Mouse (Mus musculus): Measurements from ENCODE around the gene Adgb.
"Not testable (repeated sequence)": the region's sequence is repeated elsewhere in the genome, so short reads cannot be mapped to it uniquely, and the experiment has no call there.

Gene Adgb

DNA sequence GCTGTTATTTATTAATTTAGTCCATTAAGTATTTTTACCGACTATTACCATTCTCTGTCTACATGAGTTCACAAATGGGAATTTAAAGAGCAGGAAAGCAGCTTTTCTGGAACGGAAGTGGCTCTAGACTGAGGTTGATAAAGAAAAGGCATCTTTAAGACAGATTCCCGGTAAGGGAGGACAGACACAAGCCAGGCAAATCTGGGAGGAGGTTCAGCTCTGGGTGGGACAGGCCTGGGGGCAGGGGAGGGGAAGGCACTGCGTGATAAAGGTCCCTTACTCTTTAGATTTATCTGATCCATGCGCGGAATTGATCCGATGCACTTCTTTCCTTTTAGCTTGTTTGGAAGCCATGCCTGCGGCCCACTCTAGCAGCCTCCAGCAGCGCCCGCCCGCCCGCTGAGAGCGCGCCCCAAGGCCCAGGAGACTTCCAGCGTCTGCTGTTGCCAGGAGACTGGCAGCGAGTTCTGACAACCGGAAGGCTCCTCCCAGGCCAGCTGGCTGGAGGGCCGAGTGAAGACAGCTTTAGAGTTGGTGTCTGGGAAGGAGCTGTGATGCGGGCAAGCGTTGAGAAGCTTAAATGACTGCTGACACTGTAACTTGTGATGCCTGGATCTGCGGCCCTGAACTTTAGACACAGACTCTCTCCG, at the start of gene Adgb:
TSS of gene Adgb (minus strand) at position 366 of the 650 bp plus-strand sequence.
- DNase-seq: peak; percentile 51

DNA sequence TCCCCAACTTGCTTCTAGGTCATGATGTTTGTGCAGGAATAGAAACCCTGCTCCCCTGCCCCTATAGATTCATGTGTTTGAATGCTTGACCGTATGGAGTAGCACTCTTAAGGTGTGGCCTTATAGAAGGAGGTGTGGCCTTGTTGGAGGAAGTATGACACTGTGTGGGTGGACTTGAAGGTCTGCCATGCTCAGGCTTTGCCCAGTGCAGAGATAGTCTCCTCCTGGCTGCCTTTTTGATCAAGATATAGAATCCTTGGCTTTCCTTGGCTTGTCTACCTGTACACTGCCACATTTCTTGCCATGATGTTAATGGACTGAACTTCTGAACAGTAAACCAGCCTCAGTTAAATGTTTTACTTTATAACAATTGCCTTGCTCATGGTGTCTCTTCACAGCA, 8.0 kb upstream of the Adgb start:
- DNase-seq: no peak

DNA sequence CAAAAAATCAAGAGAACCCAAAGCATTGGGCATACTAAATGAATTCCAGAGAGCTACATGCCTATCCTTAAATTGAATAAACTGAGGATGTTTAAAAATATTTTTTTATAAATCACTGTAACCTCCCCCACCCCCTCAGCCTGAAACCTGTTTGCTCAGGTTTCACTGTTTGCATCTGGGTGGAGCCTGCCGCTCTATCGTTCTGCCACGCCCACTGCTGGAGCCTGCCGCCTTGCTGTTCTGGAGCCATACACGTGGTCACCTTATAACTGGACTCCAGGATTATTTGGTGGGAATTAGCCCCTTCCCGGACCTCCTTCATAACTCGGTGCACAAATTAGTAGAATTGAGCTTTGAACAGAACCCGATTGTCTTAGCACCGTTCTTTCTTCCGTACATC, 5.3 kb upstream of the Adgb start:
- not testable (repeated sequence) for DNase-seq

DNA sequence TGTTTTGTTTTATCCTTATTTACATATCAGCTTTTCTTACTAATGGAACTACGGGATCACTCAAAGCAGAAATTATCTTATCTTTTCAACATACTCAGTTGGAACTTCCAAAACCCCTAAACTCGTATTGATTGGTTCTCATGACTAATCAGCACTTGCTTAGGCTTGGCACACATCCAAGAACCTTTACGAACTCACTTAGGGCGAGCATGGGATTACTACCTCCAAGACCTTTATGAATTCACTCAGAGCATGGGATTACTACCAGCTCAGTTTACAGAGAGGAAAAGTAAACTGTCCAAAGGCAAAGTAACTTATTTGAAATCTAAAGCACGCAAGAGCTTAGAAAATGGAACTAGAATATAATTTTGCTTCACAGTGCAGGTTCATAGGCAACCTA, 4.8 kb upstream of the Adgb start:
- no peak for DNase-seq

DNA sequence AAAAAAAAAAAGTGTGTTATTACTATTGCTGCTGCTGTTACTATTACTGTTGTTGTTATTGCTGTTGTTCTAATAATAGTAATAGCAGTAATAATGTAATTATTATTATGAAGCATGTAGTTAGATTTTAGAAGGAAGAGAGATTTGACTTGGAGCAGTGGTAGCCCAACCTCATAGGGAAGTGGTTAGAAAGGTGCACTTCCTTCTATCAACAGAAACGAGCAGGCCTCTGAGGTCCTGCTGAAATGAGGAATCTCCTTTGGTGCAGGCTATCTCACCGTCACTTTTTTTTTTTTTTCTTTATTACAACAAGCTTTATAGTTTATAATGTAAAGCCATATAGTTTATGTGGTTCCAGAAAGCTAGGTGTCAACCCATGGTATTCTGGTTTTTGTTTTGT, 4.4 kb upstream of the Adgb start:
- no peak for DNase-seq

DNA sequence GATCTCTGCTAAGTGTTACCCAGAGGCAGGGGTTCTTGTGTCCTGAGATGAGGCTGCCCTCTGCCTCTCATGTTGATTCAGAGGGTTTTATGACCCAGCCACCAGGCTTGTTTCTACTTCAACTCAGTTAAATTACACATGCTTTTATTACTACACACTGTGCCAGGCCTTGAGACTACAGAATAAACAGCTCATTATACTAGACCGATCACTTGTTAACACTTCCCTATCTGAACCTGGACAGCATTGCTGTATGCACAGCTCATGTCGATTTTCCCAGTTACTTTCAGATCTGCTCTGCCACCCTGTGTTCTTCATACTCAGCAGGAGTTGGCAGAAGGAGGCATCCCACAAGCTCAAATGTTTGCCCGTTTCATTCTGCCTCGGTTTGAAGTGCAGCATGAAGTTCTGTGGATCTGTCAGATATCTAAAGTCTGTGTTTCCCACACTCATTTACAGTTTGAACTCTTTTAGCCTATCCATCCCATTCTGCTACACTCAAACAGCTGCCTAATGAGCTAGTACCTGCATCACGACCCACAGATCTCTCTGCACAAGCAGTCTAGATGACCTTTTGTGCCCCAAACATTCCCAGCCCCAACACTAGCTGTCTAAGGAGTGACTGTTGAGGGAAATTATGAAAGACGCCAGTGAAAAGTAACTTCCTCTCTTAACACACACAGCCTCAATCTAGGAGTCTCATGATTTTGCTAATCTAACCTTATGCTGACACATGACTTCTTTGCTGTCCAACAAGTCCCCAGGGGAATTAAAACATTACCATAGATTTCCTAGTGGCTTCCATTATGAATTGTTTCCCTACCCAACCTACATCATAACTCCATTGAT, 3.2 kb downstream of the Adgb start:
- DNase-seq: no peak

DNA sequence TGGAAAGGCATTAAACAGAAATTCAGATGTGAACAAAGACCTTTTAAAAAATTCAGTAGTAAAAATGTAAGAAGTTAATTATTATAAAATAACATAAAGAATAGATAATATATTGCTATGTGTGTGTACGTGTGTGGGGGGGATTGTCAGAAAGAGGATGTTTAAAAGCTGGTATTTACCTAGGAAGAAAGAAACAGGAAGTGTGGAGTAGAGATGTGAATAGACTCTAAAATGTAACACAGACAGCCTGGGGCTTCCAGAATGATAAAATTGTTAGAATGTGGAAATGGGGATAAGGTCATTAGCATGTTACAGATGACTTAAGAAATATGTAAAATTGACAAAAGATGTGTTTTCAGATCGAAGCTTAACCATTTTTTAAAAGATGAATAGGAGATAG, 12.0 kb downstream of the Adgb start:
- no peak for DNase-seq

DNA sequence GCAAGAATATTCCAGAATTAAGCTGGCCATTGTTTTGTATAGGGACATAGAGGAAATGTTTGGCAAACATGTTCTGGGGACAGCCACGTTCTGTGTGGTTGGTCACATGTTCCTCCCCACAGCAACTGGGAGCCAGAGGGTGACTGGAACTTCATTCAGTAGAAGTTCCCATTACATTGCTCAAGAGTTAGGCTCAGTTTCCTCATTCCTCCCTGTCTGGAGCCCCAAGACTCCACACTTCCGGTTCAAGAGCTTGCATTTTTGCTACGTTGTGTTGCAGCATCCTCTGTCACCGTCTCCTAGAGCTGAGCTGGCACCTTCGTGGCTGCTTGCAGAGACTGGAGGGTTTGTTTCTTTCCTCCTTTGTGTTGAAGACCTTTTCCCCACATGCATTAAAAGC, 15.1 kb downstream of the Adgb start:
- no peak for DNase-seq

DNA sequence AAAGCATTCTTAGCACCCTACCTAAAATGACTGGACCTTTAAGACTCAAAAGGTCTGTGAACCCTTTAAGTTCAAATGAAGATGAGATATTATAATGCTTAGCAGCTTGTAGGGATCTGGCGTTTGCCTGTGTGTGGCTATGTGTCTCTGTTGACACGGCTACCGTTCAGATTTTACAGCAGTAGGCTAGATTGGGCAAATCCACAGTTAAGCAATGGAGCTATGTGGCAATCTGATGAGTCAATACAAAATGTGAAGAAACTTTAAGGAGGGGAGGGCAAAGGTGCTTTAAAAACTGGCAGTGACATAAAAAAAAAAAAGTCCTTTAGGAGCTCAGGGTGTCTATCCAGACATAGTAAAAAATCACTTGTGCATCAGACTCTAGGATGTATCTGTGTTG, 23.1 kb downstream of the Adgb start:
- no peak for DNase-seq

DNA sequence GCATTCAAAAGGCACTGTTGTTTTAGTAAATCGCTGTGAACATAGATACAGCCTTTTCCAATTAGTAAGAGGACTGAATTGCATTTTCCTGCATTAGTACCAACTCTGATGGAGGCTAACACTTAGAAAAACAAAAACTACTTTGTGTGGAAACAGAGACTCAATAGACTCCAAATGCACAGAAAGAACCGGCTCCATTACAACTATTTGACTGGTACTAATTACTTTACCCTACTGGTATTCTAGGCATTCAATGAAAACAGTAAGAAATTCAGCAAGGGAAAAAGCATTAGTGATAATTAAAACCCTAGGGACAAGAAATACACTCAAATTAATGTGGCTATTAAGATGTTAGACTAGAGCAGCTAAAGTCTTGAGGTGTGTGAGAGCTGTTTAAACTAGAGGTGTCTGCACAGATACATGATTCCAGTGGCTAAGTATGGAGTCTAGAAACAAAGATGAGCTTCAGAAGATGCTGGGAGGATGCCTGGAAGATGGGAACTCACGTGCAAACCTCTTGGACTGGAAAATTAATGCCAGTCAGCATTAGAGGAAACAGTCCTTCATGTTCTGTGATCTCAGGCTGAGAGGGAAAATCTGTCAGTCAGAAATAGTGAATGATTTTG, 27.2 kb downstream of the Adgb start:
- no peak for DNase-seq

DNA sequence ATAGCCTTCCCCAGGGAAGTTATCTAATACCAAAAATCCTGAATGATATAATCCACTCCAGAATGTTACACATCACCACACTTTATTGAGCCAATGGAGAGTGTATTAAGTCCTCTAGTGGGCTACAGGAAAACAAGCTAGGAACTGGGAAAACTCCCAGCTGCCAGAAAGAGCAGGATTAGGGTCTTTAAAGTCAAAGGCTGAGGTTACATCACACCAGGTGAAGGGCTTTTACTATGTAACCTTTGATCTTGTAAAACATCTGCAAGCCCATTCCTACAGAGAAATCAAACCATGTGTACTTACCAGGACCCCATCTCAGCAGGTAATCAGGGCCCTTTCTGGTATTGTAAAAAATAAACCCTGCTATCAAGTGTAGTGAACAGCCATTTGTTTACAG, 28.6 kb downstream of the Adgb start:
- no peak for DNase-seq

DNA sequence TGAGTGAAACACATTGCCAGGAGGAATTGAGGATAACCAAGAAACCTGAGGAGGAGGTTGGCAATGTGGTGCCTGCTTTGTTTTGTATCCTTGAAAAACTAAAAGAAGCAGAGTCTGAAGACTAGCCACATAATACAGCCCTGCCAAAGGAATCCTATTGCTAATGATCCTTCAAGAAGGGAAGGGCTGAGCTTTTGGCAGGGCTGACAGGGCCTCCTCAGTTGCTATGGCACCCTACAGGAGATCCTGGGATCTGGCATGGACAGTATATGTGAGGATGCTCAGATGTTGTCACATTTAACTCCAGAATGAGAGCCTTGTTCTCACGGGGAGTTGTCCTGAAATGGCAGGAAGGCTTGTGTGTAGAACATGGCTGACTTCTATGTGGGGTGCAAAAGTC, 37.1 kb downstream of the Adgb start:
- no peak for DNase-seq

DNA sequence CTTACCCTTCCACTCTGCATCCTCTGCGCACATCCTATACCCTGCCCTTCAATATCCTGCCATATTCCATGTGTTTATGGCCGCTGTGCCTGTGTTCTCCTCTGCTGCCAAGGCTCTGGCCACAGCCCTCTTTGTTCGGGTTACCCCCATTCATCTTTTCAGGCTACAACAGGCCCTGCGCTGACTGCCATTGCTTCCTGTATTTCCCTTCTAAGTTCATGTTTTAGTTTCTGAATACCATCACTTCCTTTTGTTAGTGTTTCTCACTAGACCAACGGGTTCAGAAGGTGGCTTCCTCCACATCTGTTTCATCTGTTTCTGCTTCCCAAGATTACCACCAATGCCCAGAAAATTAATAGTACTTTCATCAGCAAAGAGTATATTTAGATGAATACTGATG, 42.5 kb downstream of the Adgb start:
- no peak for DNase-seq

DNA sequence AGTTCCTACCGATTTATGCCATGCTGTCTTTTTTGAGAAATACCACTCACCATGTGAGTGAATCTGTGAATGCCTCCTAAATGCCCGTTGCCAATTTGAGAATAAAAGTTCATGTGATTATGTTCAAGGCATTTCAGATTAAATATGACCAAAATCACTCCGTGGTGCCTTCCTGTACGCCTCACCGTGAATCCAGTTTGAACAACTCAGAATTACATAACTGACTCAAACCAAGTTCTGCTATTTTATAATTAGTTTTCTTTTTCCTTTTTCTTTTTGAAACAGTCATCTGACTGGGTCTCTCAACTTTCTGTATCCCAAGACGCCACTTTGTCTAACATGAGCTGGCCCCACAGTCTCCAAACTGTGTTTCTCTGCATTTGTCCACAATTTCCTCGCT, 43.1 kb downstream of the Adgb start:
- DNase-seq: no peak

DNA sequence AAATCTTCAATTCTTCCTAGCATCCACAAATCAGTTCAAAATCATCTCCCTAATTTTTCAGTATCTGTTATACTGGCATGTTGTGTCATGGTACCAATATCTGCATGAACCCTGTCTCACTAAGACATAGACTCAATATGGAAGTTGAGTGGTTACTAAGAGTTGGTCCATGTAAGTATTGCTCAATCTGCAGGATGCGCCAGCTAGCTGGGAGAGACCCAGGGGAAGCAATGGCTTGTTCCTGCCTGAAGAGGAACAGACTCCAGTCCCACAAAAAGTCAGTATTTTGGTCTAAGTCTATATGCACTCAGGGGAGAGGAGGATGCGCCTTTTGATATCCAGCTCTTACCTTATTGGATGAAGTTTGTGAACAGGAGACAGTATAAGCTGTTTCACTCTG, 47.7 kb downstream of the Adgb start:
- no peak for DNase-seq

DNA sequence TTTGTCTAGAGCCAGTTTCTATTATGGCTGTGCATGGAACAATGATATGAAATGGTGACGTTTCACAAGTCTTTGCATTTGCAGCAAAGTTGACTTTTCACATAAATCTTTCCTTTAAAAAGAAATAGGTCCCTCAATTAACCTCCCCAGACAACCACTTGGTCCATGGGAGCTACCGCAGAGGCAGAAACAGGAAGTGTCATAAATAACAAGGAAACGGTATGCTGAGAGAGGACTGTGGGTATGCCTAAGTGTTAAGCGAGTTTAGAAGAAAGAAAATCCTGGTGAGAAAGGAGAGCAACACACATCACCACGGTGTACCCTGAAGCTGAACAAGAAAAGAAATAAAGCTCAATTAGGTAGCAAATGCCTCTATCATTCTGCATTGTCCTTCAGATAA, 61.1 kb downstream of the Adgb start:
- no peak for DNase-seq

DNA sequence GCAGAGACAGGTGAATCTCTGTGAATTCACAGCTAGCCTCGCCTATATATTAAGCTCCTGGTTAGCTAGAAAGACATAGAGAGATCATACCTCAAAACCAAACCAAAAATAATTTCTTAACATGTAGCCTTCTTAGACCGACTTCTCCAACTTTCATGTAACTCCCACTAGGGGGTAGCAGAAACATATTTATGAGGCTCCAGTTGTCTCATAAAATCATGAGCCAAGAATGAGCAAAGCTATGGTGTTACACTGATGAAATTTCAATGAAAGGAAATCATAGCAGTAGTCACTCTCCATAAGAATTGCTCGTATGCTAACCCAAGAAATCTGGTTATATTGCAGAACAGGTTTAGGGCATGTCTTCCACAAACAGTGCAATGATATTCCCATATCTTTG, 64.0 kb downstream of the Adgb start:
- DNase-seq: no peak

DNA sequence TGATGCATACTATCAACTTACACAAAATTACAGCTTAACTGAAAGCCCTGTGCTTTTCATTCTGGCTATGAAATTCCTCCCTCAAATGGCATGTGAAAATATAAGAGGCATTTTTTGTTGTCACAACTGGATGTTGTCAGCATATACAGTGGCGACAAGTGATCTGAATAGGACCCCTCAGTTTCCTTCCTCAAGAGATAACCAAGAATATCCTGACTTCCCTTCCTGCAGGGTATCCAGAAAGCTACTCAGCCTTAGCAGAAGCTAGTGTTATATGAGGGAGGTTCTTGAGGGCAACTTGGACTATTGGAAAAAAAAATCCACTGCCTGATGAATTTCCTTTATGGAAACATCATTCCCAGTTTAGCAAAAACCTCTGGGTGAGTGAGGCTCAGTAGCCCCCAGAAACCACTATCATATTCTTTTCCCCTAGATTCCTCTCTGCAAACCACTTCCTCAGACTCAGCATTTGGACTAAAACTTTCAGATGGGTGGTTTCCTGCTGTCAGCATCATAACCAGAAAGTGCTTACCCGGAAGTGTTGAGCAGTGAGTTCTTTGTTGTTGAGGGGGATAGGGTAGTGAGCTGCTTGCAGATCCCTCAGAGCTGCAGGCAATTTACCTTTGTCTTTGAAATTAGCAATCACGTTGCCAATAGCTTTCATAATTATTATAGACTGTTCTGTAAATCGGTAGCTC, 76.2 kb downstream of the Adgb start:
- no peak for DNase-seq

DNA sequence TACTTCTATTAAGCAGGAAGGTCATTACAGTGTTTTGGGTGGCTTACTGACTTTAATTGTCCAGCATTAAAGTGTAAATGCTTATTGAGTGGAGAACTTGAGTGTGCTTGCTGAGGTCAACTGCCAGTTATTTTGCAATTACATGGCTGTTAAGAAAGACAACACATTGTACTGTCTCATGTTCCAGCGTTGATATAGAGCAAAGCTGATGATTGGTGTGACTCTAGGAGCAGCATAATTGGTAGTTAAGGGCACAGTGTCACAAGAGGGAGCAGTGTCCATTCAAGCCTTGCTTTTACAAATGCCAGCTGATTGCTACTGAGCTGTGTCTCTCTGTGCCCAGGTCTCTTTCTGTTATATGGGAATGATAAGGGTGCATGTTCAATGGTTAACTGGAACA, 97.5 kb downstream of the Adgb start:
- DNase-seq: no peak

DNA sequence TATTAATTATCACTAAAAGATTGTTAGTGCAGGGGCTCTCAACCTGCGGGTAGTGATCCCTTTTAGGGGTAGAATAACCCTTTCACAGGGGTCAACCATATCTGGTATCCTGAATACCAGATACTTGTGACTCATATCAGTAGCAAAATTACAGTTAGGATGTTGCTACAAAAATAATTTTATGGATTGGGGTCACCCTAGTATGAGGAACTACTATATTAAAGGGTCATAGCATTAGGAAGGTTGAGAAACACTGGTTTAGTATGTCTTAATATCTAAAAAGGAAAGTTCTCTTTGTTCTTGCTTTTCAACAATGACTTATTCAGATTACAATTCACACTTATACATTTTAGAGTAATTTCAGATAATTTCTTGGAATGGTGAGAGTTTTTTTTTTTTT, 108.1 kb downstream of the Adgb start:
- no peak for DNase-seq

DNA sequence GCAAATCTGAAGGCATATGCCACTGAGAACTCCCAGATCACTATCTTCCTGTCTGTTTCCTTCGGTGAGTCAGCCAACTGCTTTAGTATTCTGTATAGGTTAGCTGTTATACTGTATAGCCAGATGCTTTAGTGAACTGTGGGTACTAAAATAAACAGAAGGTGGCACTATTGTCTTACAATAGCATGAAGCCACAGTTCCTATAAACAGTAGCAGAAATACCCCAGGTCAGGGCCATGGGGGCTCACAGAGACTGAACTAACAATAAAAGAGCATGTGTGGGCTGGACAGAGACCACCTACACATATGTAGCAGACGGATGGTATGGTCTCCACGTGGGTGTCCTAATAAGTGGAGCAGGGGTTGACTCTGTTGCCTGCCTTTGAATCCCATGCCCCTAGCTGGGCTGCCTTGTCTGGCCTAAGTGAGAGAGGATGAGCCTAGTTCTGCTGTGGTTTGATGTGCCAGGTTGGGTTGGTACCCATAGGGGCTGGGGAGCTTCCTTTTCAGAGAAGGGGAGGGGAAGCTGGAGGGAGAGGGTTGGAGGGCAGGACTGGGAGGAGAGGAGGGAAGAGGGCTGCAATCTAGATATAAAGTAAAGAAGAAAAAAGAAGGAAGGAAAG, 116.4 kb downstream of the Adgb start:
- no peak for DNase-seq

DNA sequence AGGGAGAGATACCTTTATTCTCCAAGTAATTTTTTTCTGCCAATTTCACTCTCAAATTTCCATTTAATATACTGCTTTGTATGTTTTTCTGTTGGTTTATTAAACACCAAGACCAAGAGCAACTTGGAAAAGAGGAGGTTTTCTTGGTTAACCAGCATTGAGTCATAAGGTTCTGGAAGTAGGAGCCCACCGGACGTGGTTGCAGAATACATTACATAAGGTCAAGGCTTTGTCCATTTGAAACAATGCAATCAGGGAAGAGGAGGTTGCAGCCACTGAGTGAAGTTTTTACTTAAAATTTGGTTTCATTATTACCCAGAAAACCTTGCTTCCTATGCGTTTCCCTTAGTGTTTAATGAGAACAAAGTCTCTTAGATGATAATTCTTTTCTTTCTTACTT, 119.9 kb downstream of the Adgb start:
- DNase-seq: no peak

DNA sequence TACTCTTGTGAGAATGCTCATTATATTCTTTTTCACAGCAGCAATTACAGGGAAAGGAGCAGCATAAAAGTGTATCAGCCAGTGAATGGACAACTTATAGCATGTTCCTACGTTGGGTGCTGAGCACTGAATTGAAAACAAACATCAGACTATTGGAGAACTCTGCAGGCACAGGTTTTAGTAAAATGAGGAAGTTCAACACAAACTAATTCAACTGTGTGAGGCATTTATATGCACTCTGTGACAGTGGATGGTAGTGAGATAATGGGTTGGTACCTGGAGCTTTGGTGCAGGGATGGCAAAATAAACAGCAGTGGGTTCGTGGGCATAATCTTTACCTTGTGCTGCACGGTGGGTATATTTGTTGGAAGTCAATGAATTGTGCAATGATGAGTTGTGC, 121.6 kb downstream of the Adgb start:
- no peak for DNase-seq
